Mouse (Mus musculus): ENCODE data around the gene Adamtsl1.

Gene Adamtsl1

DNA sequence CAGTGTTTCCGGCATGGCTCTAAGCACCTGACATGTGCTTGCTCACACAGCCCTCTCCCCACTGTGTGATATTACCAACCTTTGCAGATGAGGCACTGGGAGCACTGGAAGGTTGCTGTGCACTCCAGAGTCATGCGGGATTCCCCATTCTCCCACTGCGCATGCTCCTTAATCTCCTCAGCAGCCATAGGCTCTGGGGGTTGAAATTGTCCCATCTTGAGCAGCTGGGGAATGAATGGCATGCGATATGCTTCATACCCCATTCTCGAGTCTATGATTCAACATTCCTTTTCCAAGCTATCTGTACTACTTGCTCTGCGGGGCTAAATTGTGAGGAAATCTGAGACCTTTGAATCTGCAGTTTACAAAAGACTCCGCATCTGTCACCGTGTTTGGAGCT, 812.7 kb downstream of the Adamtsl1 start:
- no peak for DNase-seq

DNA sequence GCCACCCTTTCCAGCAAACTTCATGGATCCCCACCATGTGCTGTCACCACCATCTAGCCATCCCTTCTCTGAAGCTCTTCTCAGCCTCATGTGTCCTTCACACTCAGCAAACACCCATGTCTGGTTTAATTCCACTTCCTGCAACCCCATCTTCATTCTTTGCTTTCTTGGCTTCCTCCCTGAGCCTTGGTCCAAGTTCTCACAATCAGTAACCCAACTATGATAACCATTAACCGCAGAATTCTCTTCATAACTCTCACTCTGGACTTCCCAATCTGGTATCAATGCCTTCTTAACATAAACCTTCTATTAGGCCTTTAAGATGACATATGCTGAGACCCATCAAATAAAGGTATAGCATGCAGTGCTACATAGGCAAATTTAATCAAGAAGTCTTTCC, 815.5 kb downstream of the Adamtsl1 start:
- no peak for DNase-seq

DNA sequence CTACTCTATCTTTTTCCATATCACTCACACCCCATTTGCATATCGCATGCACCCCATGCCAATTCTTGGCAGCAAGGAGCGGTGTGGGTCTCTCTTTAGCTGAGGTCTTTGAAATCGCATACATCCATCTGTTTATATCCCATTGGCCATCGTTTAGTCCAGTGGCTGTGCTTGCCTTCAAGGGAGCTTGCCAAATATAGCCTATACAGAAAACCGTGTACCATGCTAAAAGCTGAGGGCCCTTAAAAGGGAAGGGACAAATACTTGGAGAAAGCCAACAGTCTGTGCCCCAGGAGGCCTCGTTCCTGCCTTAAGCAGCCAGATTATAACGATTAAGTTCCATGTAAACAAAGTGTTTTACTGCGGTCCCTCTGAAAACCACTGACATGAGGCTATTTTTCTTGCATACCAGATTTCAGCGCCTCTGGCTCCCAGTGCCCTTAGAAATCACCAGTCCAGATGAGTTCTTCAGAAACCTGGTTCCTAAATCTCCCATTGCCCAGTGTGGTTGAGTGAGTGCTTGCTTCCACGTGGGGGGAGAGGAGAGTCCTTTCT, 822.0 kb downstream of the Adamtsl1 start:
- no peak for DNase-seq

DNA sequence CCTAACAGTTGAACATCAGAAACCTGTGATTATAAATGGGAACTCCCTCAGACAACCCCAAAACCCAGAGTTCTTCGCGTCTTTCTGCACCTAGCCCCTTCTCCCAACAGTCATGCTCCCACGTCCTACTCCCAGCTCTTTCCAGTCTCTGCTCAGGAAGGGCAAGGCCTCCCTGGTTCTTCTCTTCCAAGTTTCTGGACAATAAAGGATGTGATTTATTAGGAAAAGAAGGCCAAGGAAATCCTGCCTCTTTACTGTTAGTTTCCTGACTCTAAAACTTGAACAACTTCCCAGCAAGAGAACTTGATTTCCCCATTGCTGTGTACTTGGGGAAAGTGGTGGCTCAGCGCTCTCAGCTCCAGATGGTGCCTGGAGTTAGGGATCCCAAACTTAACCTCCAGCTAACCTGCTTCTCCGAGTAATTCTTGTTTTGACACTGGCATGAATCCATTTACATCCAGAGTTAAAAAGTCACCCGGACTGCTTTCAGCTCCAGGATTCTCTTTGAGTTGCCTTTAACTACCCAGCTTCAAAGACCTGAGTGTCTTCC, 823.3 kb downstream of the Adamtsl1 start:
- no peak for DNase-seq

DNA sequence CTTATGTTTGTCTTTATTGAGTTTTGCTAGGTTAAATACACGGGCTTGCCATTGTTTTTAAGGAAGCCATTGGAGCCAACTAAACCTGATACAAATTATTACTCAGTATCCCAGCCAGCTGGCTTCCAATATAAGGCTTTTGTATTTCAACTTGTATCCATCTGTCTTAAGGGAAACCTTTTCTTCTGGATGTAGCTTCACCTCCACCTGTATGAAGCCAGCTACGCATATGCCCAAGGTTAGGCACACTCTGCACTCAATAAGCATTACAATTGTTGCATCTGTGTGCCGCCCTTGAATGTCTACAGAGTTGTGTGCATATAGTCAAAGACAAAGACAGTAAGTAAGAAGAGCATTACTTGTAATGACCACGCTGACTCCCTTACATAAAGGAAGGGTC, 835.4 kb downstream of the Adamtsl1 start:
- no peak for DNase-seq

DNA sequence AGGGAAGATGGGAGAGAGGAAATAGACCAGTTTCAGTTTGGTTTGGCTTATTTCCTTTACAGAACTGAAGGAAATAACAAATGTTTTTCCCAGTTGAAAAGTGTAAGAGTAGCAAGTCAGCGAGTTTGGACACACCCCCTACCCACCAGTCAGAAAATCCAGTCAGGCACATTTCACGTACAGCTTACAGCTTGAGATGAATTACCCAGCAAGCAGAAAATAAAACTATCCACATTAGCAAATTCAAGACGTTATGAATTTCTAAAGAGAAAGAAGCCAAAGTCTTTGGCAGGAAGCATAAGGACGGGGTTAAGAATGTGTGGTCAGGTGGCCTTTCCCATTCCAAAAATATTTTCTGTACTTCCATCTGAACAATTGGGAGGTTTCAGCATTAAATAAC, 838.1 kb downstream of the Adamtsl1 start:
- no peak for DNase-seq

DNA sequence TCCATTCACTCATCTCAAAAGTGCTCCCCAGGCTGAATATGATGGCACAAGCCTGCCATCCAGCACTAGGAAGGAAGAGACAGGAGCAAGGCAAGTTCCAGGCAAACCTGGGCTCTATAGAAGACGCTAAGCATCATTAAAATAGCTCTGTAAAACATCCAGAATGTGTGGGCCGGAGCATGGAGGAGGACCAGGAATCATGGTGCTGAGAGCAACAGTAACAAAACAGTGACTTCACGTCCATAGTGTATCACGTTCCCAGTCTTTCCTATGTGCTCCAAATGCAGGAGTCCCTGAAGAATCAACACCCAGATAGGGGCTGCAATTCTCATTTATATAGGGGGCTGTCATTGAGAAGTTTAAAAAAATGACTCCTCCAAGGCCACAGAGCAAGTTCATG, 839.6 kb downstream of the Adamtsl1 start:
- DNase-seq: no peak

DNA sequence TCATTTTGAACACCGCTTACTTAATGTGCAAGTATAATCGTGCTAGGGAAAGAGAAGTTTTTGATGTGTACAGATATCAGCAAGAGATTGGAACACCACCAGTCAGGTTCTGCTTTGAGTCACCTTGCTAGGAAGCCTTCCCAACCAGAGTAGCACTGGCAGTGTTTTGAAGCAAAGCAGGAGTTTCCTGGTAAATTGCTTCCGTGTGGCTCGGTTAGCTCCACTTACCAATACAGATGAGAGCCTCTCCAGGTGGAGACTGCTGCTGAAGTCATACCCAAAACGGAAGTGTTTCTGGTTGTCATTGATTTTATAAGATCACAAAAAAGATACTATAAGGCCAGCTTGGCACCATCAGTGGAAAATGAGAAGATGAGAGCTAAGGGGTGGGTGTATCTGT, 845.4 kb downstream of the Adamtsl1 start:
- DNase-seq: no peak

DNA sequence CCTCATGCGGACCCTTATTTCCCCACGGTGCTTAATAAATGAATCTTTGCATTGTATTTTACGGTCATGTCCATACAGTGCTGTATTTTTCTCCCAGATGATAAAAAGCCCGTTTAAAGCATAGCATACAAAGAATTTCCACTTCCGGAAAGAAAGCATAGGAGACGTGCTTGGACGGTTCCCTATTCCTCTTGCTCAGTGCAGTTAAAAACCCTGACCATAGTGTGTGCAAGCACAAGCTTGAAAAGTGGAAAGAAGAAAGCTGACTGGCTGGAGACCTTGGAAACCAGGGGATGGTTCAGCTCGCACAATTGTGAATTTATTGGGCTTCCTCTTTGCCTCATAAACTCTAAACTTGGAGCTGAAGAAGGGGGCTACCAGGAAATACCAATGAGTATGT, 855.1 kb downstream of the Adamtsl1 start:
- DNase-seq: no peak

DNA sequence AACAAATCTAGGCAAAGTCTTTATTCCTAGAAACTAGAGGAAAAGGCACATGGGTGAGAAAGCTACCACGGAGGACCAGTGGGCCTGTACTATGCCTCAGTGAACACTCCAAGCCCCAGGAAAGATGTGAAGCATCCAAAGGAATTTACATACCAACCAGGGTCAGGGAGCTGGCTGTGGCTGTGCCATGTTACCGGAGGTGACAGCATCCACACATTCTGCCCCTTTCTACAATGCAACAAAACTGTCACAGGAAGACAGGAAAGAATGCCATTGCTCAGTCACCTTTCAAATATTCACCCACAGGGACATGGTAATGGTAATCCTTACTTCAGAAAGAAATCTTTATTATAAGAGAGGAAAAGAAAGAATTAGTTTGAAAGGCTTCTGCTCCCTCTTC, 859.2 kb downstream of the Adamtsl1 start:
- DNase-seq: no peak

DNA sequence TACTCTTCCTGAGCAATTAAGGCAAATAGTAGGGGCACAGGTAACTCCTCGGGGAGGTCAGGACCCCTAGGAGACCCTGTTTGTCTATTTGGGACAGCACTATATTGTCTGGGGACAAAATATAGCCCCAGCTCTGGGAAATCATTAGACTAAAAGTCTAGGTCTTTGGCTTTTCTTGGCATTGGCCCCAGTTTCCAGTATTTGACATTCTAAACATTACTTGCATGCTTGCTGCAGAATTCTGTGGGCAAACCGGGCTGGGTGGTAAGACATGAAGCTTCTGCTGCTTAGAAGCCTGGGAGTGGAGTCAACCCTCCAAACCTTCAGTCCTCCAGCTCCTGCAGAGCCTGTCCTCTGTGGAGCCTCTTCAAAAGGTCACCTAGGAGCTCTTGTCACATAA, 869.2 kb downstream of the Adamtsl1 start:
- no peak for DNase-seq

DNA sequence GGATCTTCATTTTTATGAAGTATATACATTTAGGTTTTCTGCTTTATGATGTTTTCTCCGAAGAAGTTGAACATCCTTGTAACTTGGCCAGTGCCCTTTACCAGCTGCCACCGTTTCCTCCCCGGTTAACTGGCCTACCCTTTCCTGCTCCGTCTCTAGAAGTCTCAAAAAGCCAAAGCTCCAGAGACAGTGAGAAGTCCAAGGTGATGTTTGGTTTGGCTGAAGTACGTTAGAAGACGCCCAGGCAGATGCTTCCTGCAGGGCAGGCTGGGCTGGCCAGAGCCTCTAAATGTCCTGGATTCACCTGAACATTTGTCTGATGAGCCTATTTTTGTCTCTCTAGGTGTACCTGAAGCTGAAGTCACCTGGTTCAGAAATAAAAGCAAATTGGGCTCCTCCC, 871.1 kb downstream of the Adamtsl1 start:
- DNase-seq: no peak

DNA sequence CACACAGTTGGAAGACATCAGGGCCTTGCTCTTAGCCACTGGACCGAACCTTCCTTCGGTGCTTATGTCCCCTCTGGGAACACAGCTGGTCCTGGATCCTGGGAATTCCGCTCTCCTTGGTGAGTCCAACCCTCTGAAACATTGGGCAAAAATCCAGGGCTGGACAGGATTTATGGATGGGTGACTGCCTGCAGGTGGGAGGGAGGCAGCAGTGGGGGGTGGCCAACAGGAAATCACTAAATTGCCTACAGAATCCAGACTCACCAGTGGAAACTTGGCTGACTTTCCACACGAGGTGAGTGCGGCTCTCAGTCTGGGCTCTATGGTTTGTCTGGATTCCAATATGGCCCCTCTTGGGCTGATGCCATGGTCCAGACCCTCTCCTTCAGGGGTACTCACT, 874.5 kb downstream of the Adamtsl1 start:
- no peak for DNase-seq

DNA sequence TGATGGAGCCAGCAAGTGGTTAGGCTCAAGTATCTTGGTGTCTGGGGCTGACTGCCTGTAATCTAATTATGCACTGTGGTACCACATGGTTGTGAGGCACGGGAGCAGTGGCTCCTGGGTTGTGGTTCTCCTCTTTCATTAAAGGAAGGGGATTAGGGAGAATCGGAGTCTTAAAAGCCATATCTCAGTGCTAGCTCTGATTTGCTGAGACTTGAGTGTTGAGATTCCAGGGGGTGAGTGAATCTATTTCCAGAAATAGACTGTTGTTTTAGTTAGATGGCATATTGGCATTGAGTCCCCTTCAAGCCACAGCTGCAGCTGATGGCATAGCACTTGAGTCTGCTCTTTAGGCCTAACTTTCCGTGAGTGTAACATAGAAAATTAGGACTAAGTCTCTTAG, 877.2 kb downstream of the Adamtsl1 start:
- no peak for DNase-seq

DNA sequence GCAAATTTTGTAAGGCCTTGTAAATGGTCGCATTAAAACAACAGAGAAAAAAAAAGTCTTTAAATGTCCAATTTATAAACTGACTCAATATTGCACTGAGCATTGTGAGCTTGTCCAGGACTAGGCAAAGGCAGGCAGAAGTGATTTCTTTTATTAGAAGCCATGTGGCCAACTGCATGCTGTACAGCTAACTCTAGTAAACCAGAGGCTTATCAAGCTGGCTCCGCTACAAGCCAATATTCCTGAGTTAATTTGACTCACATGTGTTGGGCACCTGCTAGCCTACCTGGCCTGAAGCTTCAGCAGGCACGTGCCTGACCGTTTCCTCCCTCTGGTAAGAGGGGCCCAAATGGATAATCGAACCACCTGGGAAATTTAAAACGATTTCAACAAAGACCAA, 881.7 kb downstream of the Adamtsl1 start:
- DNase-seq: no peak

DNA sequence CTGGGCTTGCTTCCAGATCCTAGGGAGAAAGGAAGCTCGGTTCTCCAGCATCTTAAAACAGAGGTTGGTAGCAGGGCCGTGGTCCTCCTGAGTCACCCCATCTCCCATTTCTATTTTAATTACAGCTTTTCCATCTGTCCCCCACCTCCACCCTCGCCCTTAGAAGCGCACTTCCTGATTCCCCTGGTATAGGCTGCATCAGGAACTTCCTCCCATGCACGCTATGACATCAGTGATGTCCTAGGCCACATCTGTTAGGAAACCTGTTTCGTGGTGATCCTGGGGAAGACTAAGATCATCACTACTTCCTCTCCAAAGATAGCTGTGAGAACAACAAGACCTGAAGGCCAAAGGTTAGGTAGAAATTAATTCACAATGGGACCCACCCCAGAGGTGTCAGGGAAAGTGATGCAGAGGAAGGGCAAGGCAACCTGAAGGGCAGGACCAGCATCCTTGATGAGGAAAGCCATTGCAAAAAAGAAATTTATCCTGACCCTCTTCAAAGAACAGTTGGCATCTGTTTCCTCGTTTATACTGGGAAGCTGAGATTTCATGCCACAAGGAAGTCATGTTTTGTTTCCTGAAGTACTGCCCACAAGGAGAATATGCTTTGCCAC, 882.8 kb downstream of the Adamtsl1 start:
- no peak for DNase-seq

DNA sequence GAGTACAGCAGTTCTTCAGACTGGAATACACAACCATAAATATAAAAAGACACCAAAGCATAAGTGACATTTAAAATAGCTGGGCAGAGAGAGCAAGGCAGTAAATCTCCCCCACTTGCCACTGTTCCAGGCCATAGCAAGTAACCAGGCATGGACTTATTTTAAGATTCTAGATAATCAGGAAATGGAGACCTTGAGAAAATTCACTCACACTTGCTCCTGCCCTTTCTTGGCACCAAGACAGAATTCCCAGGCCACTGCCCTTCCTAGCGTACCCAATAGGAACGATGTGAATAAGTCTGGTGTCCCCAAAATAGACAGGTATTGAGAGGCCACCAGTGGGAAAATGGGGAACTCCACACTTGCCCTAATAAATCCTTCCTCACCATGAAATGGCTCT, 883.5 kb downstream of the Adamtsl1 start:
- no peak for DNase-seq

DNA sequence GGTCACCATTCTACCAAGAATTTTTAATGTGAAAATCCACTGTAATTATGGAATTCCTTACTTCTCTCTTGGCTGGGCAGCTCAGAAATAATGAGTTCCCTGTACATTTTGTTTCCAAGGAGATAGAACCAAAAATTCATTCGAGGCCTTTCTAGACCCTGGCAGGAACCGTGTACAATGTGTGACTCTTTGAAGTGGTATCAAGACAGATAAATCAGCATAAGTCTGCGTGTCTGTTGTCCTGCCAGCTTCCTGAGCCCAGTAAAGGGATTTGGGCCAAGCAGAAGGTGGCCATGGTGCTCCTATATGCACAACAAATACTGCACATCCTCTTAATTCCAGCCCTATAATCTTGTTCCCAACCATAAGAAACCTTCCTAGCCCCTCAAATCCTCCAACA, 887.1 kb downstream of the Adamtsl1 start:
- DNase-seq: no peak

DNA sequence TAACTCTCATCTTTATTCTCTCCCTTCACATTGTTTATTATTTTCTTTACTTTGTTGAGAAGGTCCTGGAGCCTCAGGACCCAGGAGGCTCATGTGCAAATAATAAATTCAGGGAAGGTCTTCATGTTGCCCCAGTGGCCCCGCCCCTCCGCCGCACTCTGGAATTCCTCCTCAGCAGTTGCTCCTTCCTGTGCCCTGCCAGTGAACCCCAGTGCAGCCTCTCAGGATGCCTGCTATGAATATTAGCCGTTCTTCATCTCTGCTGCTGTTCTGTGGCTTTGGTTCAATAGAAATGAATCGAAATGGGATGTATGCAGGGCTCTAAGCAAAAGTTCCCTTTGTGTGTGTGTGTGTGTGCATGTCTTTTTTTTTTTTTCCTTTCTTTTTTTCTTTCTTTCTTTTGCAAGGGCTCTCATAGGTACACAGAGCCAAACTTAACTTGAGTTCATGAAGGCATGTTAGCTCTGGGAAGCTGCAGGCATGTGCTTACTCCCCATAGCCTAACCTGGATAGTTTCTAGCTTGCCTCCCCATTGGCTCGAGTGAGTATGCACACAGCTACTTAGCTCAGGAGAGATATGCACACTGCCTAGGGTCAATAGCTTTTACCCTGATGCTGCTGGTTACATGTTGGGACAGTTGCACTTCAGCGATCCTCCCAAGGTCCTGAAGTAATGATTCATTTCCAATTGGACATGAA, 892.7 kb downstream of the Adamtsl1 start:
- peak; percentile 23 for DNase-seq

DNA sequence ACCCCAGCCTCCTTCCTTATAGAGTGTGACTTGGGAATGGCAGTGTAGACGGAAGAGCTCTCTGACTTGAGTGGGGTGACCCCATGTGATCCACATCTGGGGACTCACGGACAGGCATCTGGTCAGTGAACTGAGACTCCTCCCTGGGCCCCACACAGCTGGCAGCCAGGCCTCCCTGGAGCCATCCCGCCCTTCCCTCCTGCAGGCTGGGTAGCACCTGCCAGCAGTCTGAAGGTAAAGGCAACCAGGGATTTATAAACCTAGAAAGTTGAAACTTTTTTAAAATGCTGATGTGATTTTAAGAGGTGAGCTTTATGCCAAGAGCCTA, 893.2 kb downstream of the Adamtsl1 start:
- DNase-seq: no peak

DNA sequence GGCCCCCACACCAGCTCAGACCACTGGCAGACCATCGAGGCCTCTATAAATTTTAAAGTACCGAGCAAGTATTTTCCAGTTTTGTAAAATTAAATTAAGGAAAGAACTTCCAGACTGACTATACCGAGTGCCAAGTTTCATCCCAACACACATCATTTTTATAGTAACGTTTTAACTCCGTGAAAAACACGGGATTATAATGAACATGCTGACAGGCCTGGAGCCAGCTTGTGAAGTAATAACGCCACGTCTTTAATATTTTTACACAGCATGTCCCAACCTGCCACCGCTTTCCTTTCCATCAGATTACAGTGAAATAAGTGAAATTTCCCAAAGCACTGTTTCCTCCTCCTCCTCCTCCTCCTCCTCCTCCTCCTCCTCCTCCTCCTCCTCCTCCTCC, 894.4 kb downstream of the Adamtsl1 start:
- DNase-seq: no peak

DNA sequence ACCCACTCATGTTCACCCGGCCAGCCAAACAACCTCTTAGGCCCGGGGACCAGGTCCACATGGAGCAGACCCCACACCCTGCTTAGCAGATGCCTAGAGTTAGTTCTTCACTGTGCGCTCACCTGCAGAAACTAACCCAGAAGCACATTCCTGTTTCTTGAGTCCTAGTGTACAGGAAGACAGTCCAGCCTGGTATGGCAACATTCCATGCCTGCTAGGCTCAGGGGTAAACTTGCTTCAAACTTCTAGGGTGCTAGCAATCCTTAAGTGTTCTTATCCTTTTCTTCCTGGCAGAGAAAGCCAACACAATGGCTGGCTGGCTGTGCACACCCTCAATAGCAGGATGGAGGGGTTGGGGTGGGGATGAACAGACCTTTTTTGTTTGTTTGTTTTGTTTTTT, 897.0 kb downstream of the Adamtsl1 start:
- DNase-seq: no peak

DNA sequence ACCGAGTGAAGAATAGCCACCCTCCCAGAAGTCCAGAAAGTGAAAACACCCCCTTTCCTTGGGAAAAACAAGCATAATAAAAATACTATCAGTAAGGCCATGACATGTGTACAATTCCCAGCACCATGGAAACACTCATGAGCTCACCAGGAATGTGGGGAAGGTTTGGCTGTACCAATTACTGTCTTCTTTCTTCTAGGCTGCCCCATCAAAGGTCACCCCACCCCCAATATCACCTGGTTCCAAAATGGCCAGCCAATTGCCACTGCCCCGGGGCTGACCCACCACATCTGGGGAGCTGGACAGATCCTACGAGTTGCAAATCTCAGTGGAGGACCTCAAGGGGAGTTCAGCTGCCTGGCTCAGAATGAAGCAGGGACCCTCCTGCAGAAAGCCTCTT, 899.4 kb downstream of the Adamtsl1 start:
- no peak for DNase-seq

DNA sequence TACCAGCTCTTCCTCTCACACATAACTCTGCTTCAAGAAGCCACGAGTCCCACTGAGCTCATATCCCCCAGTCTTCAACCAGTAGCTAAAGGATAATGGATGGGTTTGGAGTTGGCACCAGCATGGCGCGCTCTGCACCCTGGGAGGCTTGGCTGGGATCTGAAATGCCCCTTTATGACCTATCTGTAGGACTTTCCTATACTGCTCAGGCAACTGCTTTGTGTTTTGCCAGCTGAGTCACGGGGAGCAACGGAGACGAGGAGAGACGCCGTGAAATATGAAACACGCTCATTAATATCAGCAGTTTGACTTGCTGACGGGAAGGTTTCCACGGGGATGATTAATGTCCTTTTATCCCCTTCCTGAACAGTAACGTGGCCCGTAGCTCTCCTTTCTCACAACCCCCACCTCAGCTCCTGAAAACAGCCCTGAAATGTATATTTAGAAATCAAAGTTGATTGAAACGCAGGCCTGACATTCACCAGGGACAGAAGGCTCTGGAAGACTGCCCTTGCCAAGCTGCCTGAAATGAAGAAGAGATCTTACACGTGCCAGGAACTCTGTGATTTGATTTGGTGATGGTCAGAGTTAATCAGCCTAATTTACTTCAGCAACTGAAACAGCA, 902.5 kb downstream of the Adamtsl1 start:
- no peak for DNase-seq
